Mouse (Mus musculus): Measurements from ENCODE around the gene Syk. TPM values are rescaled to one million over a fixed set of nuclear protein-coding genes. Genes with fewer than 3 reads are reported as not detected.

The Syk gene
- polyA plus RNA-seq, 1 experiment from 2014 or later: 9.6 TPM

GRCm38 (mm10) chr13:52542036-52542526, 40.9 kb upstream of the Syk start:
- WGBS: 75% methylated on average over 8 of the region's 8 CpGs
- no peak for ATAC-seq (ENCODE audit: insufficient number of reproducible peaks, insufficient read depth, low FRiP score, low read depth)

GRCm38 (mm10) chr13:52542636-52543035, 40.3 kb upstream of the Syk start:
- WGBS: 51% methylated on average over 4 of the region's 4 CpGs
- no peak overlapping the region for H3K9ac ChIP-seq (ENCODE audit: low read length)
- no peak overlapping the region for H3K4me3 ChIP-seq (ENCODE audit: control insufficient read depth in 1 of 2, insufficient read depth in 1 of 2, low read depth in 1 of 2, low read length in 2 of 2)
- ATAC-seq (ENCODE audit: insufficient number of reproducible peaks, insufficient read depth, low FRiP score, low read depth): no peak
- H3K4me2 ChIP-seq (ENCODE audit: low read length): no peak overlapping the region
- H3K27ac ChIP-seq (replicated peaks in 1 of 2; ENCODE audit: control insufficient read depth in 1 of 2, insufficient read depth in 1 of 2, low read depth in 2 of 2, low read length in 2 of 2): no peak overlapping the region
- H3K36me3 ChIP-seq (ENCODE audit: control insufficient read depth, insufficient read depth, low read length): no peaks in the 10 kb centered on the region
- H3K9me3 ChIP-seq (ENCODE audit: control insufficient read depth, low read length): no peaks in the 10 kb centered on the region
- H3K27me3 ChIP-seq (ENCODE audit: control insufficient read depth, insufficient read depth, low read length): no peaks in the 10 kb centered on the region
- H3K4me1 ChIP-seq (ENCODE audit: control insufficient read depth in 2 of 2, insufficient read depth in 2 of 2, low read length in 2 of 2): no peaks in the 10 kb centered on the region

More at GRCm38 (mm10) chr13:52542036-52542526, 40.9 kb upstream of the Syk start:
- no peak overlapping the region for H3K4me2 ChIP-seq (ENCODE audit: low read length)
- H3K4me1 ChIP-seq (ENCODE audit: control insufficient read depth in 2 of 2, insufficient read depth in 2 of 2, low read length in 2 of 2): no peaks in the 10 kb centered on the region
- H3K9ac ChIP-seq (ENCODE audit: low read length): no peak overlapping the region
- no peaks in the 10 kb centered on the region for H3K36me3 ChIP-seq (ENCODE audit: control insufficient read depth, insufficient read depth, low read length)
- no peaks in the 10 kb centered on the region for H3K9me3 ChIP-seq (ENCODE audit: control insufficient read depth, low read length)
- H3K4me3 ChIP-seq (ENCODE audit: control insufficient read depth in 1 of 2, insufficient read depth in 1 of 2, low read depth in 1 of 2, low read length in 2 of 2): no peak overlapping the region
- no peaks in the 10 kb centered on the region for H3K27me3 ChIP-seq (ENCODE audit: control insufficient read depth, insufficient read depth, low read length)
- no peak overlapping the region for H3K27ac ChIP-seq (replicated peaks in 1 of 2; ENCODE audit: control insufficient read depth in 1 of 2, insufficient read depth in 1 of 2, low read depth in 2 of 2, low read length in 2 of 2)

GRCm38 (mm10) chr13:52546288-52546687, 36.7 kb upstream of the Syk start:
- no peaks in the 10 kb centered on the region for H3K9me3 ChIP-seq (ENCODE audit: control insufficient read depth, low read length)
- H3K4me1 ChIP-seq (ENCODE audit: control insufficient read depth in 2 of 2, insufficient read depth in 2 of 2, low read length in 2 of 2): no peaks in the 10 kb centered on the region
- H3K27ac ChIP-seq (replicated peaks in 1 of 2; ENCODE audit: control insufficient read depth in 1 of 2, insufficient read depth in 1 of 2, low read depth in 2 of 2, low read length in 2 of 2): no peak overlapping the region
- ATAC-seq (ENCODE audit: insufficient number of reproducible peaks, insufficient read depth, low FRiP score, low read depth): no peak
- whole genome bisulfite sequencing: 74% methylated on average over 6 of the region's 6 CpGs
- no peak overlapping the region for H3K9ac ChIP-seq (ENCODE audit: low read length)
- H3K4me3 ChIP-seq (ENCODE audit: control insufficient read depth in 1 of 2, insufficient read depth in 1 of 2, low read depth in 1 of 2, low read length in 2 of 2): no peak overlapping the region
- no peak overlapping the region for H3K4me2 ChIP-seq (ENCODE audit: low read length)
- H3K27me3 ChIP-seq (ENCODE audit: control insufficient read depth, insufficient read depth, low read length): no peaks in the 10 kb centered on the region
- H3K36me3 ChIP-seq (ENCODE audit: control insufficient read depth, insufficient read depth, low read length): no peaks in the 10 kb centered on the region

GRCm38 (mm10) chr13:52550690-52551193, 32.2 kb upstream of the Syk start:
- 67% methylated on average over 5 of the region's 5 CpGs for WGBS
- Histone ChIP-seq H3K27me3 (ENCODE audit: control insufficient read depth, insufficient read depth, low read length) (no peaks in the 10 kb centered on the region), H3K27ac (replicated peaks in 1 of 2; ENCODE audit: control insufficient read depth in 1 of 2, insufficient read depth in 1 of 2, low read depth in 2 of 2, low read length in 2 of 2) (no peak overlapping the region), H3K4me2 (ENCODE audit: low read length) (no peak overlapping the region), H3K4me1 (ENCODE audit: control insufficient read depth in 2 of 2, insufficient read depth in 2 of 2, low read length in 2 of 2) (no peaks in the 10 kb centered on the region), H3K4me3 (ENCODE audit: control insufficient read depth in 1 of 2, insufficient read depth in 1 of 2, low read depth in 1 of 2, low read length in 2 of 2) (no peak overlapping the region), H3K9me3 (ENCODE audit: control insufficient read depth, low read length) (no peaks in the 10 kb centered on the region), H3K36me3 (ENCODE audit: control insufficient read depth, insufficient read depth, low read length) (no peaks in the 10 kb centered on the region), H3K9ac (ENCODE audit: low read length) (no peak overlapping the region)
- no peak for ATAC-seq (ENCODE audit: insufficient number of reproducible peaks, insufficient read depth, low FRiP score, low read depth)

DNA sequence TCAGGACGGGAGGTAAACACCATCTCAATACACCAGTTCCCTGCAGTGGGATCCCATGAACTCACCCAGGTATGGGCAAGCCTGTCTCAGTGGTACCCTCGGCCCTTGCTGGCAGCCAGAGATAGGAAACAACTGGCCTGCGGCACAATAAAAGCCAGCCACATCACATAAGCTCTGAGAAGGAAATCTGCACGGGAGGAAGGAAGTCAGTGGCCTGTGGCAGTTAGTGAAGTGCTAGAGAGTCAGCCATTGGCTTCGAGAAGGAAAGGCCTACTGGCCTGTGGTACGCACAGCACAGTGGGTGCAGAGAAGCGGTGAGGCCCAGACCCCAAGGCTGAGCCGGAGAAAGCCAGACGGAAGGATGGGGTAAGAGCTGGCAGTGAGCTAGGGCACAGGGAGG, 31.7 kb upstream of the Syk start:
- Histone ChIP-seq H3K4me1 (ENCODE audit: control insufficient read depth in 2 of 2, insufficient read depth in 2 of 2, low read length in 2 of 2) (no peaks in the 10 kb centered on the region), H3K27ac (replicated peaks in 1 of 2; ENCODE audit: control insufficient read depth in 1 of 2, insufficient read depth in 1 of 2, low read depth in 2 of 2, low read length in 2 of 2) (no peak overlapping the region), H3K27me3 (ENCODE audit: control insufficient read depth, insufficient read depth, low read length) (no peaks in the 10 kb centered on the region), H3K4me2 (ENCODE audit: low read length) (no peak overlapping the region), H3K36me3 (ENCODE audit: control insufficient read depth, insufficient read depth, low read length) (no peaks in the 10 kb centered on the region), H3K9me3 (ENCODE audit: control insufficient read depth, low read length) (no peaks in the 10 kb centered on the region), H3K4me3 (ENCODE audit: control insufficient read depth in 1 of 2, insufficient read depth in 1 of 2, low read depth in 1 of 2, low read length in 2 of 2) (no peak overlapping the region), H3K9ac (ENCODE audit: low read length) (no peak overlapping the region)
- 77% methylated on average over 9 of the region's 9 CpGs for WGBS
- no peak for ATAC-seq (ENCODE audit: insufficient number of reproducible peaks, insufficient read depth, low FRiP score, low read depth)

GRCm38 (mm10) chr13:52552822-52553477, 30.0 kb upstream of the Syk start:
- ATAC-seq (ENCODE audit: insufficient number of reproducible peaks, insufficient read depth, low FRiP score, low read depth): no peak
- no peak overlapping the region for H3K4me3 ChIP-seq (ENCODE audit: control insufficient read depth in 1 of 2, insufficient read depth in 1 of 2, low read depth in 1 of 2, low read length in 2 of 2)
- no peak overlapping the region for H3K9ac ChIP-seq (ENCODE audit: low read length)
- H3K4me2 ChIP-seq (ENCODE audit: low read length): no peak overlapping the region
- 66% methylated on average over 9 of the region's 9 CpGs for WGBS
- no peaks in the 10 kb centered on the region for H3K36me3 ChIP-seq (ENCODE audit: control insufficient read depth, insufficient read depth, low read length)
- H3K27ac ChIP-seq (replicated peaks in 1 of 2; ENCODE audit: control insufficient read depth in 1 of 2, insufficient read depth in 1 of 2, low read depth in 2 of 2, low read length in 2 of 2): no peak overlapping the region
- H3K9me3 ChIP-seq (ENCODE audit: control insufficient read depth, low read length): no peaks in the 10 kb centered on the region
- no peaks in the 10 kb centered on the region for H3K27me3 ChIP-seq (ENCODE audit: control insufficient read depth, insufficient read depth, low read length)
- no peaks in the 10 kb centered on the region for H3K4me1 ChIP-seq (ENCODE audit: control insufficient read depth in 2 of 2, insufficient read depth in 2 of 2, low read length in 2 of 2)

DNA sequence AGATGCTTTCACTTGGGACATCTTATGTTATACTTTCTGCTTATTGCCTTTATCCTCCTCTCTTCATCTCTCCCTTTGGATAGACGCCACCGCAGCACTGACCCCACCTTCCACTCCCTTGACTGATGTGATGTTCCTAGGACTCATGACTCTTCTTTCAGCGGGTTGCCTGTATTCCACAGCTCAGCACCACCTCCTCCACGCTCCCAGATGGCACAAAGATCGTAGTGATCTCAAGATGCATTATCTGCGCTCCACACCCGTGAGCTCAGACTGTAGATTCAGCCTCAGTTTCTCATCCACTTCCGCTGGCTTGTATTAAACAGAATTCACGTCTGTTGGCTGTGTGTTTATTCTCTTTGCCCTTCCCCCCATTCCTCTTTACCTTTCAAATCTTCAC, 28.3 kb upstream of the Syk start:
- no peak overlapping the region for H3K4me2 ChIP-seq (ENCODE audit: low read length)
- WGBS: 80% methylated on average over 9 of the region's 9 CpGs
- no peaks in the 10 kb centered on the region for H3K36me3 ChIP-seq (ENCODE audit: control insufficient read depth, insufficient read depth, low read length)
- no peak for ATAC-seq (ENCODE audit: insufficient number of reproducible peaks, insufficient read depth, low FRiP score, low read depth)
- H3K9ac ChIP-seq (ENCODE audit: low read length): no peak overlapping the region
- no peak overlapping the region for H3K4me3 ChIP-seq (ENCODE audit: control insufficient read depth in 1 of 2, insufficient read depth in 1 of 2, low read depth in 1 of 2, low read length in 2 of 2)
- H3K4me1 ChIP-seq (ENCODE audit: control insufficient read depth in 2 of 2, insufficient read depth in 2 of 2, low read length in 2 of 2): no peaks in the 10 kb centered on the region
- H3K27me3 ChIP-seq (ENCODE audit: control insufficient read depth, insufficient read depth, low read length): no peaks in the 10 kb centered on the region
- H3K9me3 ChIP-seq (ENCODE audit: control insufficient read depth, low read length): no peaks in the 10 kb centered on the region
- no peak overlapping the region for H3K27ac ChIP-seq (replicated peaks in 1 of 2; ENCODE audit: control insufficient read depth in 1 of 2, insufficient read depth in 1 of 2, low read depth in 2 of 2, low read length in 2 of 2)

DNA sequence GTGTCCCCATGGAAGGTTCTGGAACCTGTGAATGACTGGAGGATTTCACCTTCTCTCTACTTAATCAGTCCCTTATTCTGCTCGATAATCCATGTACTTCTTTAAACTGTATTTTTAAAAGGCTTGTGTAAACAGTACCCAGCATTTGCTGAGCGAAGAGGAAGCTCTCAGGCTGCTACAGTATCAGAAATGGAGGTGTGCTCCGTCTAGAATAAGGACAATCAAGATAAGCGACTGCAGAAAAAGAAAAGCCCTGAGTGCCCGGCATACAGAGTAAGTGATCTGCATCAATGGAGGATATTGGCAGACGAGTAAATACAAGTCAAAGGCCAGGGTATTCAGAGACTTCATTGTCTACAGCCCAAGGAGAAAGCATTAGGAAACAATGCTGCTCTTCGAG, 25.6 kb upstream of the Syk start:
- WGBS: 57% methylated on average over 7 of the region's 7 CpGs
- Histone ChIP-seq H3K27me3 (ENCODE audit: control insufficient read depth, insufficient read depth, low read length) (no peaks in the 10 kb centered on the region), H3K9me3 (ENCODE audit: control insufficient read depth, low read length) (no peaks in the 10 kb centered on the region), H3K36me3 (ENCODE audit: control insufficient read depth, insufficient read depth, low read length) (no peaks in the 10 kb centered on the region), H3K4me2 (ENCODE audit: low read length) (no peak overlapping the region), H3K9ac (ENCODE audit: low read length) (no peak overlapping the region), H3K27ac (replicated peaks in 1 of 2; ENCODE audit: control insufficient read depth in 1 of 2, insufficient read depth in 1 of 2, low read depth in 2 of 2, low read length in 2 of 2) (no peak overlapping the region), H3K4me1 (ENCODE audit: control insufficient read depth in 2 of 2, insufficient read depth in 2 of 2, low read length in 2 of 2) (no peaks in the 10 kb centered on the region), H3K4me3 (ENCODE audit: control insufficient read depth in 1 of 2, insufficient read depth in 1 of 2, low read depth in 1 of 2, low read length in 2 of 2) (no peak overlapping the region)
- no peak for ATAC-seq (ENCODE audit: insufficient number of reproducible peaks, insufficient read depth, low FRiP score, low read depth)

Data from heart, embryonic 14.5 days (tissue).